Mouse (Mus musculus) mouse embryonic stem cell (cell line): Measurements from ENCODE around the gene Fam83c.
"Not testable (repeated sequence)": the region's sequence is repeated elsewhere in the genome, so short reads cannot be mapped to it uniquely, and the experiment has no call there.

ENCODE experiments used
- in situ Hi-C, 2 experiments: fragments of 300-500 bp; cut with MboI; formaldehyde crosslinking; loops; 1 replicate in 1 of 2; 3 replicates in 1 of 2; pipeline ENCODE4 v1.14.3; 2019 to 2020; ENCODE audit warnings: low sequenced_read_pairs in 2 of 2, low pct_unique_long_range_greater_than_20kb in 1 of 2, mixed read lengths in 1 of 2; ENCODE audit not compliant: unreplicated experiment in 1 of 2

The Fam83c gene

GRCm38 (mm10) chr2:155832087-155832486, 2.6 kb downstream of the Fam83c start:
- in situ Hi-C loops, result not testable (repeated sequence)

DNA sequence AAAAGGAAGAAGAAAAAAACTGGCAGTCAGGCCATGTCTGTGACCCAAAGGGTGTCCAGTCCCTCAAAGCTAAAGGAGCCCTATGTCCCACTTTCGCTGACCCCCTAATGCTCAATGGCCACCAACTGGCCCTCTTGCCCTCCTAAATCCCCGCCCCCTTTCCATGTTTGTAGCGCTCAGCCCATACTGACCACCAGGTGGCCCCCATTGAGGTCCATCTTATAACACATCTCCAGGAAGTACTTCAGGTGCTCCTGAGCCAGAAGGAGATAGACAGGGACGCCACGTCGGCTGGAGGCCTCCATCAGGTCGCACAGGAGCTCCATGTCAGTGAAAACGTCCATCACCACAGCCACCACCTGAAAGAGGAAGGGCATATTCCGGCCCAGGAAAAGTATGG, 3.4 kb downstream of the Fam83c start:
- in situ Hi-C loops, result no loop called here

DNA sequence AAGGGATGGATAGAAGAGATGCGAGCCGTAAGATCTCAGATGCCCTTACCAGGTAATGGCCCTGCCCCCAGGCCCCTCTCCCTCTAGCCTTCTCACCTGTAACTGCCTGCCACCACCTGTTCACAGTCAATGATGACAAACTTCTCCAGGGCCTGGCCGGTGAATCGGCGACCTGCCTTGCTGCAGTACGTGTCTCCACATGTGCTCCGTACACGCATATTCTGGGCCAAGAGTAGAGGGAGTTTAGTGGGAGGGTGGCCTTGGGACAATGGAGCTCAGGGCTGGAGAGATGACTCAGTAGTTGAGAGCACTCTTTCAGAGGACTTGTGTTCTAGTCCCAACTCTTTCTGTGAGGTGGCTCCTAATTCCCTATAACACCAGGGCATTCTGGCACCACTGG, 3.8 kb downstream of the Fam83c start:
- in situ Hi-C loops, result no loop called here

DNA sequence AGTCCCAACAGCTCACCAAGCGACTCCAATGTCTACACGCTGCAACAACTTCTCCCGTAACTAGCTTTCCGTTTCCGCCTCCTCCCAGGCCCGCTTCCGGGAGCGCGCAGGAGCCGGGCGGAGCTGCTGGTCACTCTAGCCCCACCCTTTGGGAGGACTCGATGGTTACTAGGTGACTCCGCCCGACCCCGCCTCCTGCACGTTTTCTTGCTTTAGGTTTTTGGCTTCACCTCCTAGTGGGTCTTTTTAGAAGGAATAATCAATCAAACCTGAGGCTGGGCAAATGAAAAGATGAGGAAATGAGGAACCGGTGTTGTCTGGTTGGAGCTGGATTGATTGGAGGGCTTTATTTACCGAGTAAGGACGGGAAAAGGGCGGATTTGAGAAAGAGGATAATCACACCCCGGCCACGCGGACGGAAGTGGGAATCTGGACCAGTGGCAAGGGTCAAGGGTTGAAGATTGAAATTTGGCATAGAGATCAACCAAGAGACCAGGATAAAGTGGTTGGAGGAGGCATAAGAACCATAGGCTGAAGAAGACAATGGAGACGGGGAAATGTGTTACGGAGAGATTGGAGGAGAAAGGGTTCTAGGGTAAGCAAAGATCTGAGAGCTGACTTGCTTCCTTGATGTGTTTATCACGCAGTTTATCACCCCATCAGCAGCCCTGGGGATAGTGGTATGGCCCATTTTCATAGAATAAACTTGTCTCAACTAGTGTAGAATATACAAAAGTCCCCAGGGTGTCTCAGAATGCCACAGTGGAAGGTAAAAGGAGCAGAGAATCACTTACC, 7.8 kb downstream of the Fam83c start, which contains the start of gene Eif6:
Gene Eif6, minus strand, starts transcription at position 296 of the 795 bp plus-strand sequence.
- in situ Hi-C loops, result loop anchor here in 1 of 2 experiments (5.0 kb wide), 1 partner anchor 120 kb away; the partner anchor contains the start of gene Gdf5

DNA sequence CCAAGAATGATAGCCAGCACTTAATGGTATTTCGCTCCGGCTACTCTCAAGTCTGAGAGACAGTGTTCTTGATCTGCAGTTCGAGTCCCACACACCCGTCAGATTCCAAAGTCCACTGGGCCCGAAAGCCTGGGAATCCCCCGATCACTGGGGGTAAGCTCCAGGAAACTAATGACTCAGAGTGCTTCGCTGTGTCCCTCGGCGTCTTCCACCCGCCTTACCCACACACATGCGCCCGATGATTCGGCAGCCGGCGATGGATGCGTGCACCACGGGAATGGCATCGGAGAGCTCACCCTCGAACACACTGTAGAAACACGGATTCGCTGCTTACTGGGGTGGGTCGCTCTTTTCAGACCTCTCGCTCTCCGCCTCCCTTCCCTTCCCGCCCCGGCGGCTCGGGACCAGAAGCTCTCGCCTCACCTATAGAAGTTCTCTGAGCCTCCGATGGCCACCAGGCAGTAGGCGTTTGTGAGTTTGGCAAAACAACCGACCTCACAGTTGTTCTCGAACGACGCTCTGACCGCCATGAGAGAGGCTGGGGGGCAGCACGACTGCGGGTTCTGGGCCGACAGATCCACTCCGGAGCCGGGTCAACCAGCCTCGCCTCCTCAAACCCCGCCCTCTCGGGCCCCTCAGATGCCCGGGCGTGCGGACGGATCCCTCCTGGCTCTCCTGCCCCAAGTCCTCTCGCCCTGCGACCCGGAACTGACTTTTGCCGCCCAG, 8.6 kb downstream of the Fam83c start:
- in situ Hi-C loops, result loop anchor here in 1 of 2 experiments (5.0 kb wide), 1 partner anchor 121 kb away; the partner anchor contains the start of gene Gdf5

- in situ Hi-C loops, result no loop called here
These were observed 10.9 kb downstream of the Fam83c start for GRCm38 (mm10) chr2:155823722-155824121.

DNA sequence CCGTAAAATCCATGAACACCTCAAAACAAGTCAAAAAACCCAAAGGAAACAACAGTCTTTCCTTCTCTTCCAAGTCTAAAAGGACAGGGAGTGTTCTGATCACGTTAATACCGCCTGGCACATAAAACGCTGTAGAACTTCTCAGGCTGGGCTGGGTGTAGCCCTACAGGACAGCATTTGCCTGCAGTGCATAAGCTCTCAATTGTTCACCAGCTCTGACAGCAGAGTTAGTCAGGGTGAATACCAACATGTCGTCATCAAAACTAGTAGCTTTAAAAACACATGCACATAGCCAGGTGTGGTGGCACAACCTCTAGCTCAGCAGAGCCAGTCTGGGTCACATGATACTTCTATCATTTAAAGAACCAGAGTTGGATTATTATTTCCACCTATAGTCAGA, 13.9 kb downstream of the Fam83c start:
- in situ Hi-C loops, result no loop called here

DNA sequence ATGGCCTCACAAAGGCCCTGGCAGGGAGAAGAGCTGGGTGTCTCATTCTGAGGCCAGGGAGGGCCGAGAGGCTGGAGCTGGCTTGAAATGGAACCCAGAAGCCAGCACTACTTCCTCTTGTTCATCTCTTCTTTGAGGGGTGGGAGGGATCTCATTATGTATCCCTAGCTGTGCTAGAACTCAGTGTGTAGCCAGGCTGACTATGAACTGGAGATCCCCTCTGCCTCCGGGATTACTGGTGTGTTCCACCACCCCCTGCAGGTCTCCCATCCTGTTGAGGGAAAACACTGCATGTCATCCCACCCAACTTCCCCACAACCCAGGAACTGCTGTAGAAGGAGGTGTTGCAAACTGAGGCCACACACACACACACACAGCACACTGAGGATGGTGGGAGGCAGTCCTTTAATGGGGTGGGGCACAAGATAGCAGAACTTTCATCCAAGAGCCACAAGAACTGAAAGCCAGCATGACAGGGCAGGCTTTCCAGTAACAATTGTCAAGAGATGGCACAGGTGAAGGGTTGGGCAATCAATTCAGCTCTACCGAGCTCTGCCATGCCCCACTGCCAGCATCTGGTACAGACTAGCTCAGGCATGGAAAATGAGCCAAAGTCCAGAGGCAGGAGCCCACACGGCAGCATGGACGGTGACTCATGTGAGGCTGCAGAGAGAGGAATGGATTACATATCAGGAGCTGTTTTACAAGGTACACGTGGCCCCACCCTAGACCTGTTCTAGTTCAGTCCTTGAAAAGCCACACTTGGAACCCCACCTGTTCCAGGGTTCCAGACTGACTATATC, 15.0 kb downstream of the Fam83c start:
- in situ Hi-C loops, result no loop called here

GRCm38 (mm10) chr2:155819392-155819448, 15.4 kb downstream of the Fam83c start, which contains the start of gene BC029722:
TSS of gene BC029722 (minus strand) at chr2:155819426.
- in situ Hi-C loops, result no loop called here

DNA sequence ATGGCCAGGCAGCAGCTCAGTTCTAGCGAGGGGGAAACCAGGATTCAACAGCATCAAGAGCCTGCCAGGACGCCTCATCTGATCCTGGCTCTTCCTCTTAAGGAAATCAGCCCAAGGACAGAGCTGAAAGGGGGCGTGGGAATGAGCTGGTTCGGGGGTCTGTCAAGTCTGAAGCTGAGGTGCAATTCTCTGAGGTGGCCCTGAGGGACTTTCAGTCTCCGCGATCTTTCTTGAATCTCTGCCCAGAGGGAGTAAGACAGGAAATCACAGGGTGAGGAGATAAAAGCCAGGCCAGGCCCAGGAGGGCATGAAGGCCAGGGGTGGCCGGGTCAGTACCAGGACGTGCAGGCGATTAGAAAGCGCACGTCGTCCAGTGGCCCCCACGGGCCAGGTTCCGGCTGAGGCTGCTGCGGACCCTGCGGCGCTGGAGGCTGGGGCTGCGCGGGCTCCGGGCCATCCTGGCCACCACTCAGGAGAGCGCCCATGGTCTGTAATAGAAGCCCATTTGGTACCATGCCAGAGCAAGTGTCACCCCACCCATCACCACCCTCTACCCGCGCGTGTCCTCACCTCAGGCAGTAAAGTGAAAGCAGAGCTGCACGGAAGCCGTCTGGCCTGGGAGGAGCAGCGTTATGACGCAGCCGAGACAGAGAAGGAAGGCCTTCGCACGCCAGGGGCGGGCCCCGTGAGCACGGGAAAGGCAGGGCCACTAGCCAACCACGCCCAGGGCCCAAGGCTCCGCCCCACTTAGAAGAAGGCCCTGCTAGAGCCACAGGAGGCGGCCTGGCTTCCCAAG, 15.9 kb downstream of the Fam83c start:
- in situ Hi-C loops, result no loop called here

- in situ Hi-C loops, result no loop called here
These were observed 17.1 kb downstream of the Fam83c start for GRCm38 (mm10) chr2:155817301-155818245.

DNA sequence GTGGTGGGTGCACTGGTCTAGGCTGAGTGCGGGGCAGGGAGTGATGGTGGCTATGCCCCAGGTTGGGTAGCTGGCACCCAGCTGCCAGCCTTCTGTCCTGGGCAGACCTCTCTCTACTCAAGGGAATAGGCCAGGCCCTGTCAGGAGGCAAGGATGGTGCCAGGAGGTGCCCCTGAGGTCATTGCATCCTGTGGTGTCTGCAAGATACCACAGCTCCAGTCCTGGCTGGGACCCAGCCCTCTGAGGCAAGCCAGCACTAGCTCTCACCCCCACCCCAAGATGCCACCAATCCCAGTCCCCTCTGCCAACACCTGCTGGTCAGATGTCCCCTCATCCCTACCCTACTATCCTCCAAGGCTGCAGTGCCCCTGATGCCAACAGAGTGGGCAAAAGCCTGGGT, 18.5 kb downstream of the Fam83c start:
- in situ Hi-C loops, result no loop called here

DNA sequence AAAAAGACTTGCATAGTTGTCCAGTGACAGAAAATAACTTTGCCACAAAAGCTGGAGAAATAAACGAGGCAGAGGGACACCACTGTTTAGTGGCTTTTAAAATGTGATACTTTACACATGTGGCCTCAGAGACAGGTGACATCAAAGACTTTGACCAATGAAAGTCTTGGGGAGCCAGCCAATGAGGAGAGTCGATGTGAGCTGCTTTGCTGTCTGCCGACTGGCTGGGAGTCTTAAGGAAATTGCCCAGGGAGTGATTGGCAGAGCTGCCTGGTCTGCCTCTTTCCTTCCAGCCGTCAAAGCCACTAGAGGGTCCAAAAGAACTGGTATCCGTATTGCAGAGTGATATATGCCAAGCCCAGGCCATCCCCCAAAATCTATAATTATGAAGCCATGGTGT, 19.8 kb downstream of the Fam83c start:
- in situ Hi-C loops, result no loop called here

- in situ Hi-C loops, result no loop called here
These were observed 22.0 kb downstream of the Fam83c start for GRCm38 (mm10) chr2:155812637-155813036.

GRCm38 (mm10) chr2:155811821-155812396, 22.7 kb downstream of the Fam83c start:
- in situ Hi-C loops, result no loop called here

DNA sequence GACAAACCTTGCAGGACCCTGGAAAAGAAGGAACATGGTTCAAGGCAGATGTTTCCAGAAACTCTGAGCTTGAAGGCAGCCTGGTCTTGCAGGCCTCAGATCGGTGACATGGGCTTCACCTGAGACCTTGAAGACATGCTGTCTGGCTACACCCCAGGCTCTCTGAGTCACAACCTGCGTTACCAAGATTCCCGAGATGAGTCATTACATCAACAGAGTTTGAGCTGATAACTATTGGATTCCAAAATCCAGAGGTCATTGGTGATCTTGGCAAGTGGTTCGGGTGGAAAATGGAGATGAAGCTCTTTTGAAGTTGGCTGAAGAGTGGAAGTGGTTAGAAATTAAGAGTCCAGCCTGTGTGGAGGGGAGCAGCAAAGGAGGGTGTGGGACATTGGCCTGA, 25.0 kb downstream of the Fam83c start:
- in situ Hi-C loops, result no loop called here

GRCm38 (mm10) chr2:155807408-155807807, 27.2 kb downstream of the Fam83c start:
- in situ Hi-C loops, result no loop called here
